Mouse (Mus musculus) spleen, postnatal 36 days (tissue): ENCODE data around the gene Scgb2a2.
"Not testable (repeated sequence)": the region's sequence is repeated elsewhere in the genome, so short reads cannot be mapped to it uniquely, and the experiment has no call there.

ENCODE experiments used
- DNase-seq, 2 experiments: peaks; one replicate each; pipeline ENCODE4 v3.0.0; 2022; ENCODE audit warnings: low spot score in 2 of 2, mixed read lengths in 1 of 2

Gene Scgb2a2

DNA sequence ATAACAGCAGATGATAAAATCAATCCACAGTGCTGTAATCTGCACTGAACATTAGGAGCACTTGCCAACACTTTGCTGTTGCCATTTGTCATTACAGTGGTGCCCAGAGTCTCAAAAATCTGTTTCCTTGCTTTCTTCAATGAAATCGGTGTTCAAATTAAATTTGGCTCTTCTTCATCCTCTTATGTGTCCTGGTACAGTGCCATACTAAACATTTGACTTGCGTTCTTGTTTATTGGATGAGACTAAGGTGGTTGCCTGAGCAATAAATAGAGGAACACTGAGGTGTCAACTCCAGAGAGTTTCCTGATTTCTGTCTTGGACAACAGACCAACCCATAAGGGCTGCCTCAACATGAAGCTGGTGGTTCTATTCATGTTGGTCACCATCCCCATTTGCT, at the start of gene Scgb2a2:
Gene Scgb2a2 (plus strand): TSS at position 301 of the 400 bp plus-strand sequence.
- no peak for DNase-seq

GRCm38 (mm10) chr19:9836581-9837340, 10.6 kb upstream of the Scgb2a2 start:
- DNase-seq = peak in 1 of 2 experiments; percentile 2

DNA sequence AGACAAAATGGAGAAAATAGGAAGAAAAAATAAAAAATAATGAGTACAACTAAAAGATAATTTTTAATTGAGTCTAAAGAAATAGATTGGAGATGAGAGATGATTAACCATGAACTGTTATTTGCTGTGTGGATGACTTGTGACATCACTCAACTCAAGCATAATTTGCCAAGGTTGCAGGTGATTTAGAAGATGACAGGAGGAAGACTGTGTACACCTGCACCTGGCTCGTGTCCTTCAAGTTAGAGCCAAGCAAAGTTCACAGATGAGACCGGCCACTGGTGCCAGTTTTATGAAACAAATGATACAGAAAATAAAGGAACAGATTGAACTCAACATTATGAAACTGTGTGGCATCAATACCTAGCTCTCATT, 10.0 kb upstream of the Scgb2a2 start:
- DNase-seq = no peak

- not testable (repeated sequence) for DNase-seq
These were observed 2.2 kb downstream of the Scgb2a2 start for GRCm38 (mm10) chr19:9849368-9850075.

- DNase-seq = not testable (repeated sequence)
These were observed 13.5 kb downstream of the Scgb2a2 start for GRCm38 (mm10) chr19:9860821-9861220.

DNA sequence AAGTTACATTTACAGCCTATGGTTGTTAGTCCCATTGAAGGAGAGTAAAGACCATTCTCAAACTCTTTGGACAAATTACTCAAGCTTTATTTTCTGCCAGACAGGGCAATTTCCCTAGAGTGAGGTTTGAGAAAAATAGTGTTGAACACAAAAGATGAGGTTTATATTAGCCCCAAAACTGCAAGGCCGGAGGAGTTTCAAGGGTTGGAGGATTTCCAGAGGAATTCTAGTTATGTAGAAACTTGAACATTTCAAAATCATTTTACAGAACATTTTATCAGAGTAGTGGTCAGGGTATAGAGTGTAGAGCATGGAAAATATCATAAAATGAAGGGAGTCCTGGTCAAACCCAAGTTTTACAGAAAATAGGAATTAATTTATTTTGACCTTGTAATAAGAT, 17.5 kb downstream of the Scgb2a2 start:
- no peak for DNase-seq

DNA sequence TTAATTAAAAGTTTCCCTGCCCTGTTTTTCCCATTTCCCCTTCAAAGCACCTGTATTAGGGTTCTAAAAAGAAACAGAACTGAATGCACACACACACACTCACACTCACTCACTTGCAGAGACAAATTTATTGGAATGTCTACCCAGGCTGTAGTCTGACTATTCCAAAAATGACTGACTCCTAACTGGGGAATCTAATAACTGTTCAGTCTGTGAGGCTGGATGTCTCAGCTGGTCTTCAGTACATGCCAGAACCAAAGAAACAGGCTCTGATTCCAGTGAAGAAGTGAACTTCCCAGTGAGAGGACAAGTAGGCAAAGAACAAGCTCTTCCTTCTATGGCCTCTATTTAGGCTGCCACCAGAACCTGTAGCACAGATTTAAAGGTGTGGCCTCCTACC, 18.1 kb downstream of the Scgb2a2 start:
- no peak for DNase-seq

DNA sequence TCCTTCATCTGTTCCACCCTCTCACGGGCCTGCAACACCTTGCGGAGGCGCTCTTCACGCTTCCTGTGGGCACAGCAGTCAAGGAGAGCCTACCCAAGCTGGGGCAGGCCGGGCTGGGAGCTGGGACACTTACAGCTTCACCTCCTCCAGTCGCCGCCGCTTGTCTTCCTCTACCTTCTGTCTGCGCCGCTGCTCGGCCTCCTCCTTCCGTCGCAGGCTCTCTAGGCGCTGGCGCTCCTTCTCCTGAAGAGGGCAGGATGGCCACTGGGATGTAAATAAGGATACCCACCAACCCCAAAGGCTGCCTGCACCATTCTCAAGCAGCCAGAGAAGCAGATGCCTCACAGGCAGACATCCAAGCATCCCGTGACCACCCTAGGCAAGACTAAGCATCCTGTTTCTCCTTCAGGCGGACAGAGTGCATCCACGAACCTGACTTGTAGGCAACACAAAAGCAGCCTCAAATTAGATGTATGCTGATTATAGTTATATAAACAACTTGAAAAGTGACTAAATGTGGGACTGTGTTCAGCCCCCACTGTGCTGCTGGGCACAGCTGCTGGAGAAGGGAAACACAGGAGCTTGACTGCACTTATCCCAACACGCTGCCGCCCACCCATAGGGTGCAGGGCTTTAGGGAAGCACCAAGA, 30.9 kb downstream of the Scgb2a2 start:
- no peak for DNase-seq

GRCm38 (mm10) chr19:9886348-9886747, 39.0 kb downstream of the Scgb2a2 start:
- no peak for DNase-seq

GRCm38 (mm10) chr19:9886771-9887170, 39.4 kb downstream of the Scgb2a2 start:
- DNase-seq = no peak

DNA sequence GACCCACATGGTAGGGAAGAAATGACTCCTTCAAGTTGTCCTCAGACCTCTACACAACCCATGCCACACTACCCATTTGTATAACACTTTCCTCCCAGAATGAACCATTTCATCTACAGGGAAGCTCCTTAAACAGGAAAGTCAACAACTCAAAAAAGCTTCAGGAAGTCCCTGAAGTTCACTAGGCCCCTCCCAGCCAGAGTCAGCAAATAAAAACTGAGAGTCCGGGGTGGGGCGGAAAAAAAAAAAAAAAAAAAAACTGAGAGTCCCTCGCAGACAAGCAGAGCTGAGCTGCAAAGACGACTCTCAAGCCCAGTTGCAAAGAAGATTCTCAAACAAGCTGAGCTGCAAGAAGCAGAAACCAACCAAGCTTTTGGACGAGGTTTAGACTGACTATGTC, 48.7 kb downstream of the Scgb2a2 start:
- DNase-seq = no peak

GRCm38 (mm10) chr19:9898339-9899066, 51.1 kb downstream of the Scgb2a2 start:
- no peak for DNase-seq

- DNase-seq = peak; percentile 96 to 97
These were observed 51.9 kb downstream of the Scgb2a2 start, which contains the start of gene Incenp for GRCm38 (mm10) chr19:9899072-9899779. Gene Incenp (minus strand): TSS chr19:9899551.

- no peak for DNase-seq
These were observed 52.4 kb downstream of the Scgb2a2 start for GRCm38 (mm10) chr19:9899780-9900146.

DNA sequence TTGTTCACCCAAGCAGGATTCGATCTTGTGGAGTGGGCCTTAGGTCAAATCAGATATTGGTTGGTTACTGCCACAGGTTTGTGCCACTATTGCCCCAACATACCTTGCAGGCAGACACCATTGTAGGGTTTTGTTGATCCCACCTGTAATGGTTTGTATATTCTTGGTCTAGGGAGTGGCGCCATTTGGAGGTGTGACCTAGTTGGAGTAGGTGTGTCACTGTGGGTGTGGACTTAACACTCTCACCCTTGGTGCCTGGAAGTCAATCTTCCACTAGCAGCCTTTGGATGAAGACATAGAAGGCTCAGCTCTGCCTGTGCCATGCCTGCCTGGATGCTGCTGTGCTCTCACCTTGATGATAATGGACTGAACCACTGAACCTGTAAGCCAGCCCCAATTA, 53.3 kb downstream of the Scgb2a2 start:
- peak in 1 of 2 experiments; percentile 29 for DNase-seq
